Mouse (Mus musculus) left cerebral cortex, adult 2 months (tissue): ENCODE measurements at regions not wholly inside any gene's neighbourhood (a gene's known extent, or its start where the extent isn't known, plus 50 kb on each side); places are given as distances from the start of the nearest gene placed in this dataset.
A peak's percentile ranks its signal among the peaks of the same experiment; 100 is the strongest.

Experiments
- DNase-seq, 2 experiments: peaks; one replicate each; pipeline ENCODE4 v3.0.0; 2021 to 2022; ENCODE audit warnings: low spot score in 2 of 2, mixed read lengths in 1 of 2; ENCODE audit errors: extremely low spot score in 1 of 2
- H3K27ac ChIP-seq: fragments of 200-600 bp; 2 replicates; pipeline ENCODE4 v1.8.1; 2022
- H3K4me3 ChIP-seq: fragments of 200-600 bp; 2 replicates; pipeline ENCODE4 v1.8.1; 2022
- CTCF ChIP-seq: fragments of 200-600 bp; IDR thresholded peaks from 2 replicates; pipeline ENCODE4 v1.8.1; 2022; ENCODE audit warnings: antibody characterized with exemption, mild to moderate bottlenecking, moderate library complexity
- intact Hi-C: fragments of 180-260 bp; cut with DNase I; formaldehyde crosslinking; loops from one replicate; pipeline ENCODE4 v1.15.1; 2025

GRCm38 (mm10) chr5:91892338-91892737, 70.5 kb downstream of the Rchy1 start:
- intact Hi-C loops = no loop called here
- H3K27ac ChIP-seq = no peak overlapping the region
- TF ChIP-seq CTCF = no peak
- H3K4me3 ChIP-seq = no peak overlapping the region
- no peak for DNase-seq

- DNase-seq = no peak
- no peak overlapping the region for H3K4me3 ChIP-seq
- no peak overlapping the region for H3K27ac ChIP-seq
- TF ChIP-seq CTCF = no peak
- intact Hi-C loops = no loop called here
Measured at GRCm38 (mm10) chr5:91881771-91882170, 81.1 kb downstream of the Rchy1 start.

- intact Hi-C loops = no loop called here
- H3K4me3 ChIP-seq = no peak overlapping the region
- DNase-seq = no peak
- no peak overlapping the region for H3K27ac ChIP-seq
- TF ChIP-seq CTCF = no peak
Measured at GRCm38 (mm10) chr5:91880231-91880630, 82.6 kb downstream of the Rchy1 start.

- DNase-seq = no peak
- no peak overlapping the region for H3K4me3 ChIP-seq
- intact Hi-C loops = no loop called here
- TF ChIP-seq CTCF = no peak
- H3K27ac ChIP-seq = no peak overlapping the region
Measured at GRCm38 (mm10) chr5:91878627-91879026, 84.2 kb downstream of the Rchy1 start.

- H3K27ac ChIP-seq = no peak overlapping the region
- intact Hi-C loops = no loop called here
- peak; percentile 29 for TF ChIP-seq CTCF
Measured at GRCm38 (mm10) chr5:91876682-91877031, 86.2 kb downstream of the Rchy1 start.

GRCm38 (mm10) chr5:91875875-91876681, 86.8 kb downstream of the Rchy1 start:
- TF ChIP-seq CTCF = no peak
- Histone ChIP-seq H3K27ac (no peak overlapping the region), H3K4me3 (no peak overlapping the region)
- DNase-seq = no peak
- intact Hi-C loops = no loop called here

More at GRCm38 (mm10) chr5:91876682-91877031, 86.2 kb downstream of the Rchy1 start:
- no peak overlapping the region for H3K4me3 ChIP-seq
- no peak for DNase-seq

- intact Hi-C loops = no loop called here
- DNase-seq = no peak
- Histone ChIP-seq H3K27ac (no peak overlapping the region), H3K4me3 (no peak overlapping the region)
- TF ChIP-seq CTCF = no peak
Measured at GRCm38 (mm10) chr5:91872816-91873215, 90.1 kb downstream of the Rchy1 start.

GRCm38 (mm10) chr5:91869791-91870190, 93.1 kb downstream of the Rchy1 start:
- no peak for TF ChIP-seq CTCF
- DNase-seq = no peak
- Histone ChIP-seq H3K27ac (no peak overlapping the region), H3K4me3 (no peak overlapping the region)
- intact Hi-C loops = no loop called here

- intact Hi-C loops = no loop called here
- Histone ChIP-seq H3K27ac (no peak overlapping the region), H3K4me3 (no peak overlapping the region)
- TF ChIP-seq CTCF = no peak
- no peak for DNase-seq
Measured at GRCm38 (mm10) chr5:91866184-91866583, 96.7 kb downstream of the Rchy1 start.

GRCm38 (mm10) chr5:91865365-91865764, 97.5 kb downstream of the Rchy1 start:
- H3K4me3 ChIP-seq = no peak overlapping the region
- no peak for DNase-seq
- intact Hi-C loops = no loop called here
- no peak overlapping the region for H3K27ac ChIP-seq
- TF ChIP-seq CTCF = no peak

- H3K27ac ChIP-seq = no peak overlapping the region
- intact Hi-C loops = loop anchor here (5.0 kb wide), 1 partner anchor 911 kb away; no protein-coding TSS in a partner anchor
Measured at GRCm38 (mm10) chr5:91862843-91863242, 100.0 kb downstream of the Rchy1 start.

GRCm38 (mm10) chr5:91862243-91862642, 100.6 kb downstream of the Rchy1 start:
- Histone ChIP-seq H3K27ac (no peak overlapping the region), H3K4me3 (no peak overlapping the region)
- intact Hi-C loops = loop anchor here (5.0 kb wide), 1 partner anchor 910 kb away; no protein-coding TSS in a partner anchor
- TF ChIP-seq CTCF = no peak
- DNase-seq = no peak

More at GRCm38 (mm10) chr5:91862843-91863242, 100.0 kb downstream of the Rchy1 start:
- no peak overlapping the region for H3K4me3 ChIP-seq
- TF ChIP-seq CTCF = no peak; the same call in 1 of the 2 replicates
- DNase-seq = no peak
